Mouse (Mus musculus) G1E (cell line): ENCODE data around the gene Hist1h4h. TPM values are rescaled to one million over a fixed set of nuclear protein-coding genes. Genes with fewer than 3 reads are reported as not detected.
A peak's percentile ranks its signal among the peaks of the same experiment; 100 is the strongest.
"Not testable (repeated sequence)": the region's sequence is repeated elsewhere in the genome, so short reads cannot be mapped to it uniquely, and the experiment has no call there.

Experiments
- ATAC-seq: 2 replicates; pipeline ENCODE4 v1.8.0; 2016; ENCODE audit warnings: mild to moderate bottlenecking; ENCODE audit not compliant: insufficient number of reproducible peaks, poor library complexity, low FRiP score, severe bottlenecking; ENCODE audit errors: extremely low read depth
- DNase-seq: peaks from one replicate; pipeline ENCODE4 v3.0.0; 2012; ENCODE audit warnings: low spot score
- H3K27me3 ChIP-seq: 2 replicates; pipeline ENCODE4 v1.6.1; 2012; ENCODE audit warnings: mild to moderate bottlenecking, low read length, inconsistent platforms; ENCODE audit not compliant: insufficient read depth
- H3K36me3 ChIP-seq: replicated peaks from 2 replicates; pipeline ENCODE3; 2012; ENCODE audit warnings: mild to moderate bottlenecking, inconsistent platforms
- H3K4me1 ChIP-seq: 2 replicates; pipeline ENCODE4 v1.6.1; 2012; ENCODE audit warnings: low read depth, low read length, inconsistent platforms, mixed read lengths; ENCODE audit not compliant: insufficient read depth
- H3K4me3 ChIP-seq: 2 replicates; pipeline ENCODE4 v1.5.1; 2012; ENCODE audit warnings: low read depth, mild to moderate bottlenecking, inconsistent platforms, low read length, moderate library complexity, mixed read lengths
- H3K9me3 ChIP-seq: replicated peaks from 2 replicates; pipeline ENCODE4 v1.6.1; 2012; ENCODE audit warnings: inconsistent platforms
- CTCF ChIP-seq: IDR thresholded peaks from 2 replicates; pipeline ENCODE4 v1.5.1; 2012; ENCODE audit warnings: low read depth, low read length, inconsistent platforms, mixed read lengths
- GATA1 ChIP-seq: IDR thresholded peaks from 2 replicates; pipeline ENCODE4 v1.6.1; 2012; ENCODE audit warnings: borderline replicate concordance, low read length, inconsistent platforms, mixed read lengths
- GATA2 ChIP-seq: IDR thresholded peaks from 2 replicates; pipeline ENCODE4 v1.6.1; 2012; ENCODE audit warnings: low read depth, low read length, inconsistent platforms, borderline replicate concordance
- POLR2AphosphoS5 ChIP-seq: IDR thresholded peaks from 2 replicates; pipeline ENCODE4 v1.6.1; 2012; ENCODE audit warnings: low read depth, low read length, inconsistent platforms; ENCODE audit not compliant: insufficient replicate concordance
- TAL1 ChIP-seq: conservative IDR thresholded peaks from 2 replicates; pipeline ENCODE4 v1.6.1; 2012; ENCODE audit warnings: low read depth, low read length, inconsistent platforms, mixed read lengths
- polyA plus RNA-seq: library from polyadenylated mRNA; stranded (reverse); fragments of >175 nt; gene quantifications from 2 replicates; pipeline ENCODE4 v1.2.3, GENCODE M21; 2012
- total RNA-seq, 2 experiments: library from RNA; stranded (forward) in 1 of 2; stranded (reverse) in 1 of 2; fragments of 200-1000 nt in 1 of 2; fragments of >200 nt in 1 of 2; fragmentation: Nextera tagmentation in 1 of 2; gene quantifications; 2 replicates each; pipeline ENCODE4 v1.2.3; 2014 to 2017

The Hist1h4h gene
- total and polyA plus RNA-seq, 3 experiments: 11.0 to 843 (median 309) TPM

DNA sequence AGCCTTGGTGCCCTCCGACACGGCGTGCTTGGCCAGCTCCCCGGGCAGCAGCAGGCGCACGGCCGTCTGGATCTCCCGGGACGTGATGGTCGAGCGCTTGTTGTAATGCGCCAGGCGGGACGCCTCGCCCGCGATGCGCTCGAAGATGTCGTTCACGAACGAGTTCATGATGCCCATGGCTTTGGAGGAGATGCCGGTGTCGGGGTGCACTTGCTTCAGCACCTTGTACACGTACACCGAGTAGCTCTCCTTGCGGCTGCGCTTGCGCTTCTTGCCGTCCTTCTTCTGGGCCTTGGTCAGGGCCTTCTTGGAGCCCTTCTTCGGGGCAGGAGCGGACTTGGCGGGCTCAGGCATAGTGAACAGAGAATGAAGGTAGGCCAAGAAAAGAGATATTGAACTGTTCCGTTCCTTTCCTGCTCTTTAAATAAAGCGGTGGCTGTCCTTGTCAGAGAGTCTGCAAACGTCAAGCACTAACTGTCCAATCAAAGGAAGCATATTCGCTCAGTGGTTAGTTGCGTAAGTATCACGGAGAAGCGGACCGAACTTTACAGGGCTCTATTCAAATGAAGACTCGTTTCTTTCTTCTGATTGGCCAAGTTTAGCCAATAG, 12.3 kb downstream of the Hist1h4h start, which contains the start of gene Hist1h2bh:
TSS of gene Hist1h2bh (minus strand) at position 394 of the 609 bp plus-strand sequence.
- not testable (repeated sequence) for H3K36me3 ChIP-seq, H3K9me3 ChIP-seq, H3K27me3 ChIP-seq
- Histone ChIP-seq H3K4me3 (peak within 1 kb of the TSS; percentile 69), H3K4me1 (peaks cover 19% of the 10 kb centered on the region)
- peak; percentile 93; the same call in 1 of the 2 replicates for TF ChIP-seq POLR2AphosphoS5
- ATAC-seq: peak; percentile 88
- DNase-seq: peak; percentile 68

DNA sequence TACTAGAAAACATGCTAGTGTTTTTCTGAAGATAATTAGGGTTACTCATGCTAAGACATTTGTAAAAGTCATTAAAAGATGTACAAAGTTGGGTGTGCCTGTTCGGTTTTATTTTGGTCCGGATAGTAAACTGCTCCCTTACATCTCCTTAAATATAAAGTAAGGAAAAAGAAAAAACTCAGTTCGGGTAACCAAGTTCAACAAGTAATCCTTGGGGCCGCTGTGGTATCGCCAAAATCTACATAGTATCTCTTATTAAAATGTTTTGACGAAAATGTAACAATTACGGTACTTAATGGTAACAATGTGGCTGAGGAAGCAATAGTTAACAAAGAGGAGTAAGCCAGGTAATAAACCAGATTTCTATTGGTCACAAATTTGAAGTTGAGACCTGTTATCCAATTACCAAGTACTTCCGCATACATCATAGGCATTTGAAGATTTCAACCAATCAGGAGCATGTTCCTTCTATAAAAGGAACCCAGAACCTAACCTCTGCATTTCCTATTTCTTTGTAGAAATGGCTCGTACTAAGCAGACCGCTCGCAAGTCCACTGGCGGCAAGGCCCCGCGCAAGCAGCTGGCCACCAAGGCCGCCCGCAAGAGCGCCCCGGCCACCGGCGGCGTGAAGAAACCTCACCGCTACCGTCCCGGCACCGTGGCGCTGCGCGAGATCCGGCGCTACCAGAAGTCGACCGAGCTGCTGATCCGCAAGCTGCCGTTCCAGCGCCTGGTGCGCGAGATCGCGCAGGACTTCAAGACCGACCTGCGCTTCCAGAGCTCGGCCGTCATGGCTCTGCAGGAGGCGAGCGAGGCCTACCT, 13.3 kb downstream of the Hist1h4h start, which contains the start of gene Hist1h3f:
TSS of gene Hist1h3f (plus strand) at position 88 of the 822 bp plus-strand sequence.
- Histone ChIP-seq H3K9me3 (no peaks in the 10 kb centered on the region), H3K4me1 (peaks cover 19% of the 10 kb centered on the region), H3K36me3 (no peaks in the 10 kb centered on the region), H3K4me3 (peak within 1 kb of the TSS; percentile 69), H3K27me3 (no peaks in the 10 kb centered on the region)
- peak; percentile 73 for ATAC-seq
- peak; percentile 66 for DNase-seq
- TF ChIP-seq CTCF (no peak), GATA2 (no peak), POLR2AphosphoS5 (peak; percentile 97), TAL1 (no peak), GATA1 (no peak)

DNA sequence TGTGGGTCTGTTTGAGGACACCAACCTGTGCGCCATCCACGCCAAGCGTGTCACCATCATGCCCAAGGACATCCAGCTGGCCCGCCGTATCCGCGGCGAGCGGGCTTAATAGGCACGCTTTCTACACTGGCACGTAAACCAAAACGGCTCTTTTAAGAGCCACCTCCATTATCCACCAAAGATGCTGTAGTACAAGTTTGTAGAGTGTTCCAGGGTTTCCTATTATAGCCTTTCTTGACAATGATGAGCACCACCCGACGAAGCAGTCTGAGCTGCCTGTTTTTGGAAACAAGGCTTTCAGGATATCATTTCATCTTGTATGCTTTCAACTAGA, 13.9 kb downstream of the Hist1h4h start:
- H3K27me3 ChIP-seq, H3K9me3 ChIP-seq, DNase-seq, H3K36me3 ChIP-seq: not testable (repeated sequence)
- Histone ChIP-seq H3K4me3 (peak overlapping the region; percentile 65), H3K4me1 (peaks cover 22% of the 10 kb centered on the region)
- TF ChIP-seq POLR2AphosphoS5: 0 out of 2 replicates have a peak, but pooled peaks have one; percentile 28
- ATAC-seq: 0 out of 2 replicates have a peak, but pooled peaks have one; percentile 9

DNA sequence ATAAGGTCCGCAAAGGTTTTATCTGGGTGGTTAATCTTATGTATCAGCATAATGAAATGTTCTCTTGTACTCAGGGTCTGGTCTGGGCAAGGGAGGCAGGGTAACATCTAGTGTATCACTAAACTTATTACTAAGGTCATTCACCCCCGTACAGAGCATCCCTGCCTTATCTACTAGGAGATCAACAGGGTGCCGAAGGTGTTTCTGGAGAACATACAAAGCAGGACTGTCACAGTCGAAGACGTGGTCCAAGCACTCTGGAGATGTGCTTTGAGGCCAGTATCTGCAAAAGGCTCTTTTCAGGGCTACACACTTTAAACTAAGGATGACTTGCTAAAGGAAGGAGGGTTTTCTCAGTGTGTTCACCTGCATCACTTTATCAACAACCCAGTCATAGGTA, 15.8 kb downstream of the Hist1h4h start:
- no peak for ATAC-seq
- Histone ChIP-seq H3K9me3 (no peaks in the 10 kb centered on the region), H3K36me3 (no peaks in the 10 kb centered on the region), H3K4me1 (peaks cover 25% of the 10 kb centered on the region), H3K4me3 (no peak overlapping the region), H3K27me3 (no peaks in the 10 kb centered on the region)
- no peak for DNase-seq
- TF ChIP-seq TAL1 (no peak), GATA1 (no peak), POLR2AphosphoS5 (no peak), GATA2 (no peak), CTCF (no peak)

DNA sequence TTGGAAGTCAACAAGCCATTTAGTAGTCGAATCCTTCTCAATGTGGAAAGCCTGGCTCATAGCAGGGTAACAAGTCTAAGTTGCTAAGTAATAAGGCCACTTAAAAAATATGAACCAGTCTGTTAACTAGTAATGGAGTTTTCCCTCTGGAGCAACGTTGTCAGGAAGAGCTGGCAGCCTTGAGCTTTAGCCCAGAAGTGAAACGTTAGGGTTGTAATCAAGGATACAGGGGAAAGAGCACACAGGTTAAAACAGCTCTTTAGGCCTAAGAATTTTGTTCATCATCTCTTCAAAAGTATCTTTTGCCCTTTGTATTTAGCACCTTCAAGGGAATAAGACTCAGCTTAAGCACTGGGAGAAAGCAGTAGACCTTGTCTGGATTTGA, 19.9 kb downstream of the Hist1h4h start:
- no peak for ATAC-seq
- Histone ChIP-seq H3K36me3 (no peaks in the 10 kb centered on the region), H3K9me3 (no peaks in the 10 kb centered on the region), H3K27me3 (no peaks in the 10 kb centered on the region), H3K4me1 (peaks cover 43% of the 10 kb centered on the region), H3K4me3 (peak overlapping the region; percentile 67; the same call in 1 of the 2 replicates)
- TF ChIP-seq TAL1: no peak
- TF ChIP-seq POLR2AphosphoS5: peak; percentile 92; the same call in 1 of the 2 replicates
- DNase-seq: no peak

DNA sequence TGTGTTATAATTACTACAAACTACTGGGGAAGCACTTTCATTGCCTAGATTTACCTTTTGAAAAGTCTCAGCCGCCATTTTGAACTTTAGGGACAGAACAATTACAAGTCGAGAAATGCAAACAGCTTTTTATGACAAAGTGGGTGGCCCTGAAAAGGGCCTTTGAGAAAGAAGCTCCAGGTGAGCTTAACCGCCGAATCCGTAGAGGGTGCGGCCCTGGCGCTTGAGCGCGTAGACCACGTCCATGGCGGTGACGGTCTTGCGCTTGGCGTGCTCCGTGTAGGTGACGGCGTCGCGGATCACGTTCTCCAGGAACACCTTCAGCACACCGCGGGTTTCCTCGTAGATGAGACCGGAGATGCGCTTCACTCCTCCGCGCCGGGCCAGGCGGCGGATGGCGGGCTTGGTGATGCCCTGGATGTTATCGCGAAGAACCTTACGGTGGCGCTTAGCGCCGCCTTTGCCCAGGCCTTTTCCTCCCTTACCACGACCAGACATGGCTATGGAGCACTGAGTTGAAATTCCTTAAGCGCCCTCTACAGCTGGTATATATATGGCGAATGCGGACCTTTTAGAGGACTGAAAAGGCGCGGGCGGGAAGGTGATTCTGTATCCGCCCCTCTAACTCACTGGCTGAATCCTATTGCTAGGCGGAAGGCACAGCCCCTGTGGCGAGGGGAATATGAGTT, 20.4 kb downstream of the Hist1h4h start, which contains the start of gene Hist1h4f:
TSS of gene Hist1h4f (minus strand) at position 503 of the 689 bp plus-strand sequence.
- ATAC-seq: peak; percentile 45
- H3K27me3 ChIP-seq, H3K36me3 ChIP-seq, H3K9me3 ChIP-seq: not testable (repeated sequence)
- DNase-seq: peak; percentile 20
- Histone ChIP-seq H3K4me1 (peaks cover 40% of the 10 kb centered on the region), H3K4me3 (peak within 1 kb of the TSS; percentile 67)
- peak; percentile 93 for TF ChIP-seq POLR2AphosphoS5
